Mouse (Mus musculus) subcutaneous adipose tissue, adult 2 months (tissue): Measurements from ENCODE around the gene Hspb11. TPM values are rescaled to one million over a fixed set of nuclear protein-coding genes. Genes with fewer than 3 reads are reported as not detected.

ENCODE experiments used
- polyA plus RNA-seq: library from polyadenylated mRNA; depleted of rRNA; stranded (reverse); fragments of >200 nt; gene quantifications from 2 replicates; pipeline ENCODE4 v1.2.3, GENCODE M21; 2012; ENCODE audit warnings: low replicate concordance; rRNA removed

The Hspb11 gene
- 4.3 and 5.1 TPM in 2 replicates for polyA plus RNA-seq

GRCm38 (mm10) chr4:107253125-107254091 is at the start of gene Hspb11, which contains the start of gene Lrrc42:
Hspb11 (plus strand) TSS chr4:107253593.
Lrrc42 (minus strand) TSS chr4:107253532.

GRCm38 (mm10) chr4:107208880-107209279 is 44.5 kb upstream of the Hspb11 start, which contains the start of gene Ldlrad1:
Ldlrad1 (plus strand) TSS chr4:107209180.

GRCm38 (mm10) chr4:107306966-107307365 is 53.6 kb downstream of the Hspb11 start, which contains the start of gene Dio1:
Dio1 (minus strand) TSS chr4:107307169.

GRCm38 (mm10) chr4:107313690-107314478 is 60.5 kb downstream of the Hspb11 start, which contains the start of gene Yipf1:
Yipf1 (plus strand) TSS chr4:107314363.

Other genes starting within 250 kb of the Hspb11 start
- 95.8 and 97.0 TPM in 2 replicates for gene Mrpl37, start 186.7 kb upstream of the Hspb11 start, polyA plus RNA-seq
- gene Cyb5rl, start 186.6 kb upstream of the Hspb11 start, polyA plus RNA-seq: 15.4 and 16.7 TPM in 2 replicates
- 0.23 TPM in 1 of 2 replicates, not detected in the other for gene Cdcp2, start 156.7 kb upstream of the Hspb11 start, polyA plus RNA-seq
- 289 and 327 TPM in 2 replicates for gene Tmem59, start 75.2 kb upstream of the Hspb11 start, polyA plus RNA-seq
- 7.2 and 10.3 TPM in 2 replicates for gene Tceanc2, start 74.5 kb upstream of the Hspb11 start, polyA plus RNA-seq
- 0.14 and 0.57 TPM in 2 replicates for gene Ldlrad1, start 44.4 kb upstream of the Hspb11 start, polyA plus RNA-seq
- 9.7 and 23.8 TPM in 2 replicates for gene Lrrc42, start 61 bp upstream of the Hspb11 start, polyA plus RNA-seq
- gene Dio1, start 53.6 kb downstream of the Hspb11 start, polyA plus RNA-seq: 1.9 TPM in 1 of 2 replicates, not detected in the other
- 54.9 and 64.7 TPM in 2 replicates for gene Yipf1, start 60.8 kb downstream of the Hspb11 start, polyA plus RNA-seq
- gene Ndc1, start 114.2 kb downstream of the Hspb11 start, polyA plus RNA-seq: 28.2 and 29.9 TPM in 2 replicates
- 0.44 and 1.5 TPM in 2 replicates for gene Glis1, start 181.0 kb downstream of the Hspb11 start, polyA plus RNA-seq